Mouse (Mus musculus) CH12.LX (cell line): Measurements from ENCODE around the gene R3hdm2.

Experiments used
- CTCF ChIP-seq, 2 experiments: IDR thresholded peaks in 1 of 2; conservative IDR thresholded peaks in 1 of 2; 2 replicates each; pipeline ENCODE4 v1.5.1; 2011 to 2012; ENCODE audit warnings: low read depth in 2 of 2, low read length in 2 of 2, improper control_type of control experiment in 1 of 2, inconsistent platforms in 1 of 2, mild to moderate bottlenecking in 1 of 2, moderate library complexity in 1 of 2
- MYC ChIP-seq: IDR thresholded peaks from 2 replicates; pipeline ENCODE4 v1.6.1; 2011; ENCODE audit warnings: low read depth, mild to moderate bottlenecking, improper control_type of control experiment, low read length
- POLR2A ChIP-seq: IDR thresholded peaks from 2 replicates; pipeline ENCODE4 v1.6.1; 2011; ENCODE audit warnings: low read depth, mild to moderate bottlenecking, improper control_type of control experiment, low read length
- TCF12 ChIP-seq: IDR thresholded peaks from 2 replicates; pipeline ENCODE4 v1.6.1; 2014; ENCODE audit warnings: low read depth, mild to moderate bottlenecking, inconsistent platforms, low read length, improper control_type of control experiment

- TF ChIP-seq CTCF (conservative IDR thresholded peaks at IDR 0.05 in 1 of 2, IDR thresholded peaks at IDR 0.05 in 1 of 2; ENCODE audit: low read depth in 2 of 2, low read length in 2 of 2) (no peak), TCF12 (no peak), POLR2A (no peak), MYC (no peak)
Measured at GRCm38 (mm10) chr10:127340577-127341359, 39.4 kb upstream of the R3hdm2 start.
